In the genomic region with DNA sequence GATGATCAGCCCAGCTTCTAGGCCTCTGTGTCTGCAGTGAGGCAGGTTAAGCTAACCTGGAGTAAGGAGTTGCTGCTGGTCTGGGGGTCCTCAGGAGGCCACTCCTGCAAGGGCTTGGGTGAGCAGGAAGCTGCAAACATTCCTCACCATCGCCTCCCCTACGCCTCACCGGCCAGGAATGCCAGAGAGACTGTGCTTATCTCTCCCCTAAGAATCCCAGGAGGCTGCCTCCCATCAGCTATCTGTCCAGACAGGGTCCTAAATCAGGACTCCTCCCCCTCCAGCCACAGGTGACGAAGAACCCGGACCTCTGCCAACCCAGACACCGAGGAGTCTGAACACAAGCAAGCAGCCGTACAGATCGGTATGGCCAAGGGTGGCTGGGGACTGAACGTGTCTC, we compare ENCODE assay signal across 11 mouse cellular contexts. TPM values are rescaled to one million over a fixed set of nuclear protein-coding genes. Genes with fewer than 3 reads are reported as not detected.
DNase-seq lines count a peak whose midpoint lies in the region; ATAC-seq lines count a peak whose summit lies in the region.
"Had no signal": no experiment of that assay in that cellular context is flagged by ENCODE, and none has a peak within 500 bp of the region (broad histone marks: within the 10 kb centered on the region; RNA-seq: fewer than 3 reads in every experiment).

No protein-coding gene starts in this region.

- H3K9me3 ChIP-seq in kidney, embryonic 16.5 days (ENCODE audit: low read length), result no peaks in the 10 kb centered on the region
- no peaks in the 10 kb centered on the region for H3K9me3 ChIP-seq in intestine, embryonic 14.5 days (ENCODE audit: control insufficient read depth, low read length)

- DNase-seq in kidney, adult 8-10 months, result no peak
- peak; percentile 60 for DNase-seq in urinary bladder, postnatal 14 days (ENCODE audit: low spot score)
- DNase-seq in urinary bladder, adult 18-20 months (ENCODE audit: low spot score in 2 of 2), result no peak
- no peak for DNase-seq in intestine, embryonic 14.5 days (ENCODE audit: low spot score)
- peak; percentile 63 for DNase-seq in yolk sac, embryonic 10.5 days (ENCODE audit: low spot score)
- DNase-seq in MN1 (ENCODE audit: low spot score), result no peak

- H3K9ac ChIP-seq in kidney, embryonic 16.5 days (replicated peaks; ENCODE audit: low read length), result no peak overlapping the region; the same call in 1 of the 2 replicates
- H3K9ac ChIP-seq in intestine, embryonic 14.5 days (ENCODE audit: low read length), result no peak overlapping the region
- H3K9ac ChIP-seq: hindbrain, embryonic 14.5 days had no signal

- H3K27me3 ChIP-seq in kidney, embryonic 16.5 days (ENCODE audit: insufficient read depth, low read length), result no peaks in the 10 kb centered on the region
- no peaks in the 10 kb centered on the region for H3K27me3 ChIP-seq in intestine, embryonic 14.5 days (replicated peaks; ENCODE audit: control insufficient read depth, insufficient read depth, low read length)

- 17% methylated on average over 9 of the region's 9 CpGs for WGBS in kidney, embryonic 16.5 days
- 31% methylated on average over 9 of the region's 9 CpGs for WGBS in intestine, embryonic 14.5 days

- H3K4me1 ChIP-seq in kidney, embryonic 16.5 days (ENCODE audit: insufficient read depth, low read length), result peaks cover 39% of the 10 kb centered on the region
- peaks cover 22% of the 10 kb centered on the region for H3K4me1 ChIP-seq in intestine, embryonic 14.5 days (replicated peaks; ENCODE audit: control insufficient read depth, insufficient read depth, low read length)

- peak overlapping the region; percentile 44 for H3K27ac ChIP-seq in kidney, embryonic 16.5 days (ENCODE audit: low read length)
- peak overlapping the region; percentile 47; the same call in 1 of the 2 replicates for H3K27ac ChIP-seq in intestine, embryonic 14.5 days (ENCODE audit: low read depth)
- H3K27ac ChIP-seq: hindbrain, embryonic 14.5 days had no signal

- H3K4me2 ChIP-seq in kidney, embryonic 16.5 days (replicated peaks; ENCODE audit: low read depth, low read length), result no peak overlapping the region
- H3K4me2 ChIP-seq in intestine, embryonic 14.5 days (ENCODE audit: low read length), result no peak overlapping the region
- H3K4me2 ChIP-seq: hindbrain, embryonic 14.5 days had no signal

- ATAC-seq in kidney, embryonic 16.5 days (ENCODE audit: low FRiP score, low TSS enrichment), result peak; percentile 61; the same call in 1 of the 2 replicates
- ATAC-seq in intestine, embryonic 14.5 days (replicated peaks; ENCODE audit: low FRiP score, low TSS enrichment, low read depth), result peak; percentile 44

- no peak overlapping the region for H3K4me3 ChIP-seq in kidney, embryonic 16.5 days (ENCODE audit: low read length)
- H3K4me3 ChIP-seq in intestine, embryonic 14.5 days (ENCODE audit: low read depth, low read length), result no peak overlapping the region
- H3K4me3 ChIP-seq: myocyte had no signal

- no peaks in the 10 kb centered on the region for H3K36me3 ChIP-seq in kidney, embryonic 16.5 days (ENCODE audit: insufficient read depth, low read length)
- no peaks in the 10 kb centered on the region for H3K36me3 ChIP-seq in intestine, embryonic 14.5 days (ENCODE audit: control insufficient read depth, insufficient read depth, low read length)

RNA-seq across cellular contexts. Expression of gene Gm26897, which starts 56.8 kb away (rescaled TPM):
- polyA plus RNA-seq in kidney, embryonic 16.5 days (2015; fragmentation: Nextera tagmentation; extraction: Ambion mirVana), result not detected in 2 replicates
- not detected in 2 replicates for polyA plus RNA-seq in intestine, embryonic 14.5 days (2014; fragmentation: Nextera tagmentation; extraction: Ambion mirVana)
- polyA plus RNA-seq: hindbrain, embryonic 14.5 days; limb, embryonic 14.5 days; myocyte; urinary bladder, adult 2 months had no signal

Comparison
In these comparisons a context has a peak if more than half of its experiments do, and no peak if none do; other contexts are left out.
1. DNase-seq: peak in urinary bladder, postnatal 14 days (single experiment) and yolk sac, embryonic 10.5 days (single experiment); none in kidney, adult 8-10 months (0 of 2), urinary bladder, adult 18-20 months (0 of 2), intestine, embryonic 14.5 days (single experiment) and MN1 (single experiment).